Mouse (Mus musculus) midbrain, postnatal 0 days (tissue): ENCODE data around the gene Cox15. TPM values are rescaled to one million over a fixed set of nuclear protein-coding genes. Genes with fewer than 3 reads are reported as not detected.

Source experiments
- ATAC-seq: fragments of 200-750 bp; cut with Nextera tagmentation; 2 replicates; pipeline ENCODE4 v1.8.0; 2017; ENCODE audit warnings: moderate number of reproducible peaks, mild to moderate bottlenecking, moderate TSS enrichment, moderate library complexity; ENCODE audit not compliant: low FRiP score
- DNase-seq: peaks from one replicate; pipeline ENCODE4 v3.0.0-alpha.2; 2015; ENCODE audit warnings: low spot score
- H3K27ac ChIP-seq: fragments of 300-500 bp; sonication (generic); 2 replicates; pipeline ENCODE4 v1.5.1; 2014; ENCODE audit warnings: low read depth, mild to moderate bottlenecking, low read length, mixed read lengths
- H3K27me3 ChIP-seq: fragments of 300-500 bp; sonication (generic); 2 replicates; pipeline ENCODE4 v1.6.1; 2014; ENCODE audit warnings: low read length, control low read depth, mixed read lengths; ENCODE audit not compliant: insufficient read depth
- H3K36me3 ChIP-seq: fragments of 300-500 bp; sonication (generic); 2 replicates; pipeline ENCODE4 v1.6.1; 2014; ENCODE audit warnings: low read length, control low read depth, mixed read lengths; ENCODE audit not compliant: insufficient read depth
- H3K4me1 ChIP-seq: fragments of 300-500 bp; sonication (generic); 2 replicates; pipeline ENCODE4 v1.6.1; 2014; ENCODE audit warnings: mild to moderate bottlenecking, control low read depth, antibody characterized with exemption, low read length, mixed read lengths; ENCODE audit not compliant: insufficient read depth
- H3K4me2 ChIP-seq: fragments of 300-500 bp; sonication (generic); 2 replicates; pipeline ENCODE4 v1.6.1; 2014; ENCODE audit warnings: low read depth, mild to moderate bottlenecking, low read length, mixed read lengths; ENCODE audit not compliant: poor library complexity, severe bottlenecking
- H3K4me3 ChIP-seq: fragments of 300-500 bp; sonication (generic); 2 replicates; pipeline ENCODE4 v1.5.1; 2014; ENCODE audit warnings: low read depth, mild to moderate bottlenecking, low read length, moderate library complexity
- H3K9ac ChIP-seq: fragments of 300-500 bp; sonication (generic); replicated peaks from 2 replicates; pipeline ENCODE4 v1.6.1; 2014; ENCODE audit warnings: mild to moderate bottlenecking, low read length, moderate library complexity, mixed read lengths; ENCODE audit not compliant: poor library complexity, severe bottlenecking
- H3K9me3 ChIP-seq: fragments of 300-500 bp; sonication (generic); 2 replicates; pipeline ENCODE4 v1.6.1; 2016; ENCODE audit warnings: low read length, control low read depth
- CTCF ChIP-seq: IDR thresholded peaks from 2 replicates; pipeline ENCODE4 v1.5.1; 2016; ENCODE audit warnings: antibody characterized with exemption, mild to moderate bottlenecking
- WGBS: fragments of 180-500 bp; shearing (Covaris S2); extraction: QIAGEN DNeasy Blood & Tissue Kit; methylation state at CpG from one replicate; pipeline ENCODE4 v1.1.7; 2014; 5-methylcytosine and 5-hydroxymethylcytosine counted together
- polyA plus RNA-seq: library from polyadenylated mRNA; unstranded; fragments of >200 nt; fragmentation: Nextera tagmentation; extraction: Ambion mirVana; gene quantifications from 2 replicates; pipeline ENCODE4 v1.2.1, GENCODE M21; 2015
- total RNA-seq: library from RNA; depleted of rRNA; stranded (reverse); fragments of >200 nt; gene quantifications from 2 replicates; pipeline ENCODE4 v1.2.3, GENCODE M21; 2014

Gene Cox15
- total and polyA plus RNA-seq, 2 experiments from 2014 or later = 9.4 to 32.7 TPM

- DNase-seq (no peak), ATAC-seq (no peak)
- H3K36me3 ChIP-seq = 0 out of 2 replicates have a peak, but pooled peaks cover 3% of the 10 kb centered on the region
- H3K9ac ChIP-seq = no peak overlapping the region
- H3K4me2 ChIP-seq = no peak overlapping the region
- no peak overlapping the region for H3K4me3 ChIP-seq
- no peak for TF ChIP-seq CTCF
- H3K27me3 ChIP-seq = no peaks in the 10 kb centered on the region
- H3K27ac ChIP-seq = no peak overlapping the region
- H3K4me1 ChIP-seq = no peaks in the 10 kb centered on the region
- 78% methylated on average over 2 of the region's 2 CpGs for WGBS
- no peaks in the 10 kb centered on the region for H3K9me3 ChIP-seq
Observed at GRCm38 (mm10) chr19:43754237-43754636, 1.4 kb upstream of the Cox15 start.

GRCm38 (mm10) chr19:43753226-43753835 is 531 bp upstream of the Cox15 start:
- Histone ChIP-seq H3K27me3 (no peaks in the 10 kb centered on the region), H3K9me3 (no peaks in the 10 kb centered on the region), H3K4me1 (no peaks in the 10 kb centered on the region), H3K36me3 (peaks cover 11% of the 10 kb centered on the region), H3K27ac (peak overlapping the region; percentile 92), H3K9ac (peak overlapping the region; percentile 62), H3K4me2 (peak overlapping the region; percentile 44), H3K4me3 (peak overlapping the region; percentile 58)
- WGBS = 1% methylated on average over 23 of the region's 24 CpGs
- TF ChIP-seq CTCF = peak; percentile 79
- ATAC-seq (peak; percentile 90), DNase-seq (peak; percentile 81)

GRCm38 (mm10) chr19:43750008-43750407 is 2.8 kb downstream of the Cox15 start:
- H3K27ac ChIP-seq = no peak overlapping the region
- no peak overlapping the region for H3K9ac ChIP-seq
- H3K4me1 ChIP-seq = no peaks in the 10 kb centered on the region
- DNase-seq (no peak), ATAC-seq (no peak)
- no peak overlapping the region for H3K4me2 ChIP-seq
- no peak for TF ChIP-seq CTCF
- 95% methylated on average over 2 of the region's 2 CpGs for WGBS
- H3K27me3 ChIP-seq = no peaks in the 10 kb centered on the region
- no peaks in the 10 kb centered on the region for H3K9me3 ChIP-seq
- H3K36me3 ChIP-seq = peaks cover 28% of the 10 kb centered on the region
- H3K4me3 ChIP-seq = no peak overlapping the region

DNA sequence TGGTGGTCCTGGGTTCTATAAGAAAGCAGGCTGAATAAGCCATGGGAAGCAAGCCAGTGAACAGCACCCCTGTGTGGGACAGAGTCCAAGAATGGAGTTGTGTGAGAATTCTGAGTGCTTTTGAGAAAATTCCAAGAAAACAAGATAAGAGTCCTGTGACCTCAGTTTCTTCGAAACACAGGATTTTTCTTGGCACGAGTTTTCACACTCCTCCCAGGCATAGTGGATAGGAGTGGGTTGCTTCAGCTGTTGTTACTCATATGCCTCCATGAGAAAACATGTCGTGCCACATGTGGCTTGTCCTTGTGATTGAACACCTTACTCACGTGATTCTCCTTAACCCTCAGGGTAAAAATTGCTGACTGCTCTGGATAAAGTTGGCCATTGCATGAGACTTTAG is 4.9 kb downstream of the Cox15 start:
- Histone ChIP-seq H3K36me3 (peaks cover 42% of the 10 kb centered on the region), H3K9me3 (no peaks in the 10 kb centered on the region), H3K27ac (no peak overlapping the region), H3K4me3 (no peak overlapping the region), H3K4me2 (no peak overlapping the region), H3K4me1 (no peaks in the 10 kb centered on the region), H3K27me3 (no peaks in the 10 kb centered on the region), H3K9ac (no peak overlapping the region)
- DNase-seq (no peak), ATAC-seq (no peak)
- TF ChIP-seq CTCF = no peak
- 95% methylated on average over 4 of the region's 4 CpGs for WGBS

GRCm38 (mm10) chr19:43745740-43746139 is 7.1 kb downstream of the Cox15 start:
- Histone ChIP-seq H3K36me3 (peaks cover 49% of the 10 kb centered on the region), H3K4me1 (no peaks in the 10 kb centered on the region), H3K4me3 (no peak overlapping the region), H3K27me3 (no peaks in the 10 kb centered on the region), H3K9ac (no peak overlapping the region), H3K9me3 (no peaks in the 10 kb centered on the region), H3K4me2 (no peak overlapping the region), H3K27ac (no peak overlapping the region)
- WGBS = 97% methylated on average over 3 of the region's 3 CpGs
- ATAC-seq (no peak), DNase-seq (no peak)
- no peak for TF ChIP-seq CTCF

DNA sequence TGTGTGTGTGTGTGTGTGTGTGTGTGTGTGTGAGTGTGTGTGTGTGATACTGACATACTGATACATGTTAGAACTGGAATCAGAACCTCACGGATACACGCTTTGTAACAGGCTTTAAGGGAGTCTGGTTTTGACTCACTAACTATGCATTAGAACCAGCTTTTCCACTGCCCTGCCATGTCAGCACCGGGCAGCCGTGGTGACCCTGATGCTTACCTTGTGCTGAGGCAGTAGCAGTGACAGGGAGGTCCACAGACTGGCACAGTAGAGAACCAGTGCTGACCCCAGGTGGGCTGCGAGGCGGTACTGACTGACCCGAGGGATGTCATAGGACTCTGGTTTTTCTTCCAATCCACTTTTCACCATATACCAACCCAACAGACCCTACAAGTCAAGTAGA is 9.4 kb downstream of the Cox15 start:
- Histone ChIP-seq H3K27me3 (no peaks in the 10 kb centered on the region), H3K4me1 (no peaks in the 10 kb centered on the region), H3K9ac (no peak overlapping the region), H3K36me3 (peaks cover 58% of the 10 kb centered on the region), H3K4me2 (no peak overlapping the region), H3K9me3 (no peaks in the 10 kb centered on the region), H3K4me3 (no peak overlapping the region), H3K27ac (no peak overlapping the region)
- no peak for DNase-seq
- ATAC-seq = no peak
- no peak for TF ChIP-seq CTCF
- WGBS = 97% methylated on average over 7 of the region's 7 CpGs
